Mouse (Mus musculus) Muller cell, postnatal 12 days (primary cell): ENCODE results near the gene Ccdc9.
A peak's percentile ranks its signal among the peaks of the same experiment; 100 is the strongest.
"Not testable (repeated sequence)": the region's sequence is repeated elsewhere in the genome, so short reads cannot be mapped to it uniquely, and the experiment has no call there.

Source experiments
- DNase-seq: peaks from one replicate; pipeline ENCODE4 v3.0.0-alpha.2; 2015; ENCODE audit errors: inconsistent ontology term

Ccdc9 gene

DNA sequence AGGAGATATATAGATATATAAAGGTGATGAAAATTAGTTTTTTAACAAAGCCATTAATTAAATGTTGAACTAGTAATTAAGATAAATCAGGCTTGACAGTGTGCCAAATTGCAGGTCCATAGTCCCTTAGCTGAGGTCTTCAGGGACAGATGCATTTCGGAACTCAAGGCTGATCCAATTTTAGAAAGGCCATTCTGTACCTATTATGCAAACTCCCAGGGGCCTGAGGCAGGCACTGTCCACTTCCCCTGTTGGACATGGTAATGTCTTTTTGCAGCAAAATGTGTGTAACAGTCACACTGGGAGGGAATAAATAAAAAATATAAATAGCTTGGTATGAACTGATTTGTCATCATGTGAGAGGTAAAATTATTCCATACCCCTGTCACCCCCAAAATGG lies 15.5 kb downstream of the Ccdc9 start:
- no peak for DNase-seq

DNA sequence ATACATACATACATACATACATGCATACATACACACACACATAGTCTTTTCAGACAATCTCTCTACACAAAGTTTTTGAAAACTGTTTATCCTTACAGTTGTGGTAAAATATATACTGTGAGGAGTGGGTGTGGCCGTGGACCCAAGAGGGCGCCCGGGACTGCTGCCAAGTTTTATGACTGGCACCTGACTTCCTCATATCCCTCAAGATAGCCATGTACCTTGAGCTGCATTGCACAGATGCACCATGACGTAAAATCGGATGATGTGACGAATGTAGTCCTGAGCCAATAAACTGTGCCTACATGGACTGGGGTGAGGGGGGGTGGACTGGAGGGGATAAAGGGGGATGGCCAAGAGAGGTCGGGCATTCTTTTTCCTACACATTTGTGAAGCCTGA lies 20.0 kb downstream of the Ccdc9 start:
- DNase-seq: not testable (repeated sequence)

DNA sequence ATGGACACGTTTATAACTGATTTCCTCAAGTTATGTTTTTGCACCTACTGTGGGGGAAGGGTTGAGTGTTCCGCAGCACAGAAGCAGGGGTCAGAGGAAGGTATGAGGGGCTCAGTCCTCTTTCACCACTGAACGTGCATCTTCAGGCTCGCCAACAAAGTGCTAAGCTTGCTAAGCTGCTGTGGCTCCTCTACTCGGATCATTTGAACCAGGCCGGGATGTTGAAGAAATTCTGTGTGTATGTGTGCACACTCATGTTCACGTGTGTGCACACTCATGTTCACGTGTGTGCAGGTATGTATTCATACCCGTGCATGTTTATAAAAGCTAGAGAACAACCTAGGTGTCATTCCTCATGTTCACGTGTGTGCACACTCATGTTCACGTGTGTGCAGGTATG lies 20.7 kb downstream of the Ccdc9 start:
- no peak for DNase-seq

DNA sequence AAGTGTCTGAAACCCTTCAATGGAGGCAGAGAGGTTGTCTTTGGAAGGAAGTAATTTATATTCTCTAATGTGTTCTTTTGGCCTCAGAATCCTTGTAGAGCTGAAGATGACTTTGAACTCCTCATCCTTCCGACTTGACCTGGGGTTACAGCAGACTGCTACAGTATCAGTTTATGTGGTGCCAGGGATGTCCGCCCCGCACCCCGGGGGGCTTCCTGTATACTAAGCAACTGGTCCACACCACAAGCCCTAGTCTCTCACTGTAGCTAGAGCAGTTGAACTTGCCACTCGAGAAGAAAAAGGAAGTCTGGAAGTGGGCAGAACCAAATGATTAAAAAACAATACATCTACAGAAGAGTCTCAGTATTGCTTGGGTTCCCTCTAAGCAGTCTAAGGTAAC lies 22.8 kb downstream of the Ccdc9 start:
- DNase-seq: no peak

DNA sequence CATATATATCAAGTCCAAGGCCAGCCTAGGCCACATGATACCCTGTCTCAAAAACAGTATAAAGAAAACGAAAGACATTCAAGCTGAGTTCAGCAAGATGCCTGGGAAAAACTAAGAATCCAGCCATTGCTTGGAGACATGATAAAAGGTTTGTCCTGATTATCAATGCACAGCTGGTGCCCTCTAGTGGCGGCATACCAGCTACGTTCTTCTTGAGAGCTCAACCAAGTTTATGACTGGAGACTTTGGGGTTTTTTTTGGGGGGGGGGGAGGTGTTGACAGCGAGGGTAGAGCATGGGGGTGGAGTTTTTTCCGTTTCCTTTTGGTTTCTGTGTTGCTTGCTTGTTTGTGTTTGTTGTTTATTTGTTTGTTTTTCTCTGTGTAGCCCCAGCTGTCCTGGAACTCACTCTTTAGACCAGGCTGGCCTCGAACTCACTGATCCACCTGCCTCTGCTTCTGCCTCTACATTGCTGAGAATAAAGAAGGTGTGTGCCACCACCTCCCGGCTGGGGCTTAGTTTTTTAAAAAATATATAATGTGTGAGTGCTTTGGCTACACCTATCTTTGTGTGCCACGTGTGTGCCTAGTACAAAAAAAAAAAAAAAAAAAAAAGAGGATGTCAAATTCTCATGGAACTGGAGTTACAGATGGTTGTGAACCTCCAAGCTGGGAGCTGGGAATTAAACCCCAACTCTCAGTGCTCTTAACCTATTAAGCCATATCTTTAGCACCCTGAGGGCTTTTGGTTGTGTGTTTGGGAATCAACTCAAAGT lies 23.4 kb downstream of the Ccdc9 start:
- peak; percentile 43 for DNase-seq

DNA sequence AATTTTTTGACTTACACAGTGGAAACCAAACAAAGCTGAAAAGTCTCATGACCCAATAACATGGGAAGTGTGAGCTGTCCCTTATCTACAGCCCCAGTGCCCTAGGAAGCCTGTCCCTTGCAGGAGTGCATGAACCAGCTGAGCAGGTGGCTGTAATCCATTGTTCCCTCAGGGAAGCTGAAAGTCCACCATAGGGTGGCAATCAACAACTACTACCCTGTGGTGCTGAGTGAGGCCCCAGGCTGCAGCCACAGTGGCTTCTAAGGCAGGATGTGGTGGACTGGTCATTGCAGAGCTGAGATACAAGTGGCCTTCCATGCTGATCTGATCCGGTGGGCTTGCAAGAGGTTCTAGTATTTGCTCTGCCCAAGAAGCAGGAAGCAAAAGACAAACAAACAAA lies 25.5 kb downstream of the Ccdc9 start:
- no peak for DNase-seq

DNA sequence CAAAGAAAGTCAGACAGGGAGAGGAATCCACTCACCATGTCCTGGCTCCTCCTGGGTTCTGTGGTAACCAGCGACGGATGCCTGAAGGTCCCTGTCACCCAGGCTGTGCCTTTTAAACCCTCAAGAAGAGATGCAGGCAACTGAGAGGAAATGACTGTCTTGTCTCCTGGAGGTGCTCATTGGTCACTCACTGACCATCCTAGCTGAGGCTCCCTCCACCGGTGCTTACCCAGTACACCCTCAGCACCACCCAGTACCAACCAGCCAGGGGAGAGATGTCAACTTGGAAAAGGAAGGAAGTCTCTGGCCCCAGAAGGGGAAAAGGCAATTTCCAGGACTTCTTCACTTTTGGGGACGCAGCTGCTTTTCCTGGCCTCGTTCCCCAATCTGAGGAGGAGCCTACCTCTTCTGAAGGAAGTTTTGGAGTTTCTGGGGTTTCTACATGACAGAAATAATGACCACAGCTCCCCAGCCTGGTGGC lies 27.4 kb downstream of the Ccdc9 start, which contains the start of gene C5ar1:
Gene C5ar1, minus strand, starts transcription at position 431 of the 481 bp plus-strand sequence.
- no peak for DNase-seq

DNA sequence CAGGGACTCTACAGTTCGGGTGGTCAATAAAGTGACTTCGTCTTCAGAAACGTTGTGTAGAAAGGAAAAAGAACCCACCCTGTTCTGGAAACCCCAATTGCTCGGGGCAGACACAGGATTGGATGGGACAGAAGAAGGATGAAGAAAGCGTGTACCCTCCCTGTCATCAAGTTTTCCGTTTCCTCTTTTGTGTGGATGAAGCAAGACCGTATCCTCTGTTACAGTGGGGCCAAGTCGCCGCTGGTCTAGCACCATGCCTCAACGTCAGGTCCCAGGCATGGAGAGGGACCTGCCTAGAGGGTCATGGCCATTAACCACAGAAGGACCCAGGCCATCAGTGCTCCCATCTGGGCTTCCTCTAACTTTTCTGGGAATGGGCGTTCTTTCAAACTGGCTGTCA lies 28.8 kb downstream of the Ccdc9 start:
- no peak for DNase-seq

DNA sequence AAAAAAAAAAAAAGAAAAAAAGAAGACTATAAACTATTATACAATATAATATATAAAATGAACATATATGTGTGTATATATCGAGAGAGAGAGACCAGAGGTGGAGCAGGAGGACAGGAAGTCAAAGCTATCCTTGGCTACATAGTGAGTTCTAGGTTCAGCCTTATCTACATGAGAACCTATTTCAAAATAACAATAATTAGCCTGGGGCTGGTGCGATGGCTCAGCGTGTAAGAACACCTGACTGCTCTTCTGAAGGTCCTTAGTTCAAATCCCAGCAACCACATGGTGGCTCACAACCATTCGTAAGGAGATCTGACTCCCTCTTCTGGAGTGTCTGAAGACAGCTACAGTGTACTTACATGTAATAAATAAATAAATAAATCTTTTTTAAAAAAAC lies 30.6 kb downstream of the Ccdc9 start:
- not testable (repeated sequence) for DNase-seq

DNA sequence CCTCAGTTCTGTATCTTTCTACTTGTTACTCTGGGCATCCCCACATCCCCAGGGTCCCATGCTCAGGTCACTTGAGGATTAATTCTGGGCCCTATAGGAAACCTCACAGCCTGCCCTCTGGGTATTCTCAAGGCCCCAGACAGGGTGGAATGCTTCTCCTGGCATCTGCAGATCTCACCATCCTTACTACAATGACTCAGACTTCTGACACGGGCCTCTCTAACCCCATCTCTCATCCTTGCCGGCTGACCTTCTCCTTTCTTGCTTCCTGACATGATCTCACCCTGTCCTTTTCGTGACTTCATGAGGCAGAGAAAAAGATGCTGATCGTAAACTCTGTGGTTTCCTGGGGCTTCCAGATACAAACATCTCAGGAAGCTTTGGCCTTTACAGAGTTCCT lies 32.4 kb downstream of the Ccdc9 start:
- DNase-seq: peak; percentile 9

DNA sequence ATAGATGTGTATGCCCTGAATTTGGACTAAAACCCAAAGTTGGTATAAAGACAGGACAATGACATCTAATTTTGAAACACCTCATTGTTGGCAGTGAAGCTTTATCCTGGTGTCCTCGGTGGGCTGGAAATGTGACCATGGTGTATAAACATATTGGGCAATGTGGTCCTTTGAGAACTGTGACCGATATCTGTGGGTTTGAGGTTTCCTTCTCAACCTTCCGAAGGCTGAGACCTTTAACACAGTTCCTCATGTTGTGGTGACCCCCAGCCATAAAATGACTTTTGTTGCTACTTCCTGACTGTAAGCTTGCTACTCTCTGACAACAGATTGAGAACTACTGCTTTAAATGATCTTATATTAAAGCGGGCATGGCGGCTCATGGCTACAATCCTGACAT lies 35.9 kb downstream of the Ccdc9 start:
- DNase-seq: no peak

DNA sequence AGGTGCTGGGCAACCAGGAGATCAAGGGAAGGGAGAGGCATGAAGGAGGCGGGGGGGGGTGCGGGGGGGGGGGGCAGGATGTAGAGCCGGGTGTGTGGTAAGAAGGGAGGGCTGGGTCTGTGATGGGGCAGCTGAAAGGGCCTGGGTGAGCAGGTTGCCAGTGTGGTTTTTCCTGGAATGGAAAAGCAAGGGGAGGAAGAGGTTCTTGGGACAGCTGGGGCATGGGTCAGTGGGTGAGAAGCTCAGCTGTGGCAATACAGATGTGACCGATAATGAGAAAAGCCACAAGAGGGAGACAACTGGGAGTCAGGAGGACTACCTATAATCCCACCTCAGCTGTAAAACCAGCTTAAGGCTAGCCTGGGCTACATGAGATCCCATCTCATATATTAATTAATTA lies 40.6 kb downstream of the Ccdc9 start:
- no peak for DNase-seq

DNA sequence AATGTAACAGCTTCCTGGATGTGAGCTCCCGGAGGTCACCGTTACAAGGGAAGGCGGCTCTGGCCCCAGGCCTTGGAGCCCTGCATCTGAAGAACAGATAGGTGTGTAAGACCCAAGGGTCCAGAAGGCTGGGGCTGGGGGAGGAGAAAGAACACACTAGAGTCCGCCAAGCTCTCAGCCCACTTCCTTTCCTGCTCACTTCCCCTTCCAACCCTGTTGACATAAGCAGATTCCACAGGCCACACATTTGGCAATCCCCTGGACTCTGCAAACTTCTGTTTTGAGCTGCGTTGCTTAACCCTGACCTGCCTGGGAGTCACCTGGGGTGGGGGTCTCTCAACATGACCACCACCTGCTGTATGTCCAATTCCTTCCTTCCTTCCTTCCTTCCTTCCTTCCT lies 42.5 kb downstream of the Ccdc9 start, which contains the start of gene C5ar2:
Gene C5ar2, minus strand, starts transcription at position 88 of the 400 bp plus-strand sequence.
- no peak for DNase-seq

DNA sequence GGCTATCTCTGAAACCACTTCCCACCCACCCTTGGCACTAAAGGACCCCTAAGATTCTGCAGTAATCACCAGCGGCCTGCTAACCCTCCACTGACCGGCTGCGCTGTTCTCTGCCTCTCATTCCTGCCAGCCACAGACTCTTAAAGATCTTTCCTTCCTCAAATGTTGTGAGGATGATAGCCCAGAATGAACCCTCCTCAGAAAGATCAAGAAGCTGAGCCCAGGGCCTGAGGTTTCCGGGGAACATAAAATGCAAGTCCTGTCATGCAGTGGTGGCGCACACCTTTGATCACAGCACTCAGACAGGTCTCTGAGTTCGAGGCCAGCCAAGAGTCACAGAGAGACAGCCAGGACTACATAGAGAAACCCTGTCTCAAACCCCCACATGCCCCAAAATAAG lies 44.4 kb downstream of the Ccdc9 start:
- no peak for DNase-seq

DNA sequence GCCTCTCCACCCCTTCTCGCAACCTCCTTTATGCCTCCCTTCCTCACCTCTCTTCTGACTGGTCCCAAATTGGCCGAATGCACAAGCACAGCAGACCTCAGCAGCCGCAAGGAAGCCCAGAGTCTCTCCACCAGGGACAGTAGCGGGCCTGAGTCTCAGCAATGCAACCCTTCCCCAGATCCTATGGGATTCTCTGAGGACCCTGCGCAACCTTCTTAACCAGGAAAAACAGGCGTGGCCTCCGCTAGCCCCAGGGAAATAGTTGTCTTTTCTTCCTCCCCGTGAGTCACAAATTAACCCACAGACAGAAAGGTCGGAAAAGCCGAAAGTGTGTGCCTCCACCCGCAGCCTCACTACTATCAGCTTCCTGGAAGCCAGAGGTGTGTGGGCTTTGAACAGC lies 44.8 kb downstream of the Ccdc9 start:
- no peak for DNase-seq

DNA sequence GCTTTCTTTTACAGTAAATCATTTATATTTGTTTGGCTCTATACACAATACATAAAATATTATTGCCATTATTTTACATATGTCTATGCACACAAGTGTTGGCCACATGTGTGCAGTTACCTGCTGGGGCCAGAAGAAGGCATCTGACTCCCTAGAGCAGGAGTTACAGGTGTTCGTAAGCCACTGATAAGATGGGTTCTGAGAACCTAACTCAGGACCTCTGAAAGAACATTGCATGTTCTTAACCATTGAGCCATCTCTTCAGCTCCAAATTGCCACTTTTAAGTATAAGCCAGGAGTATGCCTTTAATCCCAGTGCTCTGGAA lies 45.7 kb downstream of the Ccdc9 start:
- DNase-seq: no peak

DNA sequence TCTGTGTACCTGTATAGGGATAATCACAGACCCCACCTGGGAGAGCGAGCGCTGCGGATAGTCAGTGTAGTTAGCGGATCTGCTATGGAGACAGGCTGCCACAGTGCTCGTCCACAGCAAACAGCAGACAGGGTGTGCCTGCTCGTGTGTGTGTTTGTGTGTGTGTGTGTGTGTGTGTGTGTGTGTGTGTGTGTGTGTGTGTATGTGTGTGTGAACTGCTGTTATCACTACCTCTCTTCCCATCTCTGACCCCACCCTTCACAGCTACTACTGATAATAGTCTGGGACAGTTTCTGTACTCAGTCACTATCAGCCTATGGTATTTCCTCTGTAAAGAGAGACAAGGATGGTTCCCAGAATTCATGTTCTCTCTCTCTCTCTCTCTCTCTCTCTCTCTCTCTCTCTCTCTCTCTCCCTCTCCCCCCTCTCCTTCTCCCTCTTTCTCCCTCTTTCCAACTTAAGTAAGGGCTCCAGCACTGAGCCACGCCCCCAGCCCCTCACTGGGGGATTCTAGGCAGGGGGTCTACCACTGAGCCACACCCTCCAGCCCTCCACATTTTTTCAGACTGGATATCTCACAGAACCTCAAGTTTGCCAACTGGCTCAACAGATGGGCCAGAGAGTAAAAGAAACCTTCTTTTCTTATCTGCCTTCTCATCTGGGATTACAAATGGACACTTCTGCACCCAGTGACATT lies 46.2 kb downstream of the Ccdc9 start:
- DNase-seq: no peak

DNA sequence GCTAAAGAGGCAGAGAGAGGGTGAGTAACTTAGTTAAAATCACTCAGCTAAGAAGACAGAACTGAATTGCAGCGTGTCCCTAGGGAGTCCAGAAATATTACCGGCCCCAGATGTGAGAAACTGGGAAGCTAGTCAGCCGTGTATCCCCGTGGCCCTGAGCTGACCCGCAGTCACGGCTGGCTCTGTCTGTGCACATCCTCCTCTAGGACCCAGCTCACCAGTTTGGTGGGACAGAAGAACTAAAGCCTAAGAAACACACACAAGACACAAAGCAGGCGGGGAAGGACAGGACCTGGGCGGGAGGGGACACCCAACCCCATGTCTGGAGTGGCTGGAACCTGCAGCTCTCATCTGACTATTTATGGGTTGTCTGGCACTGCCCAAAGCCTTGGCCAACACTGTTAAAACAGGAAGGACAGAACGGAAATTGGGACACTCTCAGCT lies 47.0 kb downstream of the Ccdc9 start:
- no peak for DNase-seq

DNA sequence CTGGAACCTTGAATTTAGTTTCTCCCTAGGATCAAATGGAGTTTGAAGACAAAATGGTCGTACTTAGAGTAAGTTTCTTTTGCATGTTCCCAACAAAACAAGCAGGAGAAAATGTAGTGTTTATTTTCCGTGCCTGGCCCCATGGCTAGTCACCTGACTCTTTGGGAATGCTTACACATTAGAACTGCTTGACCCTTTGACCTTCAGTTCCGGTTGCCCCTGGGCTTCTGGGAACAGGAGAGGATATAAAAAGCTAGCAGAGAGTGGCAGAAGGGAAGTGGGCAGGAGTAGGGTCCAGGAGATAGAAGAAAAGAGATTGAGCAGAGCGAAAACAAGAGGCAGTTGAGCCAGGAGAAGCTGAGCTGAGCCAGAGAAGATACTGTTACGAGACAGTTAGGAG lies 56.7 kb downstream of the Ccdc9 start:
- no peak for DNase-seq
